Mouse (Mus musculus): Measurements from ENCODE around the gene Ppp2r3d. TPM values are rescaled to one million over a fixed set of nuclear protein-coding genes. Genes with fewer than 3 reads are reported as not detected.

Ppp2r3d gene
- total and polyA plus RNA-seq, 3 experiments, result 17.4 to 78.1 TPM; not detected in 1

GRCm38 (mm10) chr9:124441681-124442532, 34.8 kb downstream of the Ppp2r3d start:
- H3K4me1 ChIP-seq (ENCODE audit: control insufficient read depth in 1 of 2, insufficient read depth in 2 of 2, low read length in 2 of 2), result no peaks in the 10 kb centered on the region
- no peaks in the 10 kb centered on the region for H3K36me3 ChIP-seq (ENCODE audit: control insufficient read depth in 1 of 2, insufficient read depth in 2 of 2, low read length in 2 of 2)
- no peak overlapping the region for H3K4me3 ChIP-seq (ENCODE audit: control insufficient read depth in 1 of 2, insufficient read depth in 1 of 2, low read depth in 2 of 2, low read length in 2 of 2)
- no peak for TF ChIP-seq GATA1 (IDR thresholded peaks at IDR 0.05; ENCODE audit: low read depth, low read length)
- TF ChIP-seq CHD1 (IDR thresholded peaks at IDR 0.05; ENCODE audit: low read depth, low read length), result no peak
- TF ChIP-seq MYC (IDR thresholded peaks at IDR 0.05; ENCODE audit: low read depth, low read length), result no peak
- no peak for TF ChIP-seq HCFC1 (IDR thresholded peaks at IDR 0.05; ENCODE audit: low read depth, low read length)
- TF ChIP-seq ZNF384 (IDR thresholded peaks at IDR 0.05; ENCODE audit: low read depth, low read length), result no peak
- TF ChIP-seq KAT2A (conservative IDR thresholded peaks at IDR 0.05; ENCODE audit: low read depth, low read length), result no peak
- TF ChIP-seq BHLHE40 (IDR thresholded peaks at IDR 0.05; ENCODE audit: borderline replicate concordance, low read depth, low read length), result no peak
- no peak for TF ChIP-seq USF2 (IDR thresholded peaks at IDR 0.05; ENCODE audit: borderline replicate concordance in 1 of 2, insufficient read depth in 1 of 2, low read depth in 1 of 2, low read length in 2 of 2)
- no peak for TF ChIP-seq TAL1 (IDR thresholded peaks at IDR 0.05; ENCODE audit: low read length)
- TF ChIP-seq MXI1 (IDR thresholded peaks at IDR 0.05; ENCODE audit: low read depth, low read length), result no peak
- peak; percentile 24 for DNase-seq (ENCODE audit: low read depth, low spot score)
- H3K79me2 ChIP-seq (ENCODE audit: control insufficient read depth, insufficient read depth, low read length, poor library complexity), result no peaks in the 10 kb centered on the region
- H3K9me3 ChIP-seq (replicated peaks; ENCODE audit: insufficient read depth, low read length), result no peaks in the 10 kb centered on the region
- no peaks in the 10 kb centered on the region for H3K27me3 ChIP-seq (ENCODE audit: control insufficient read depth in 1 of 2, insufficient read depth in 2 of 2, low read length in 2 of 2)
- H3K9ac ChIP-seq (ENCODE audit: control insufficient read depth, low read depth, low read length, poor library complexity, severe bottlenecking), result no peak overlapping the region
- H3K27ac ChIP-seq (ENCODE audit: control insufficient read depth, low read depth, low read length), result no peak overlapping the region

- Histone ChIP-seq H3K4me1 (ENCODE audit: control insufficient read depth in 1 of 2, insufficient read depth in 2 of 2, low read length in 2 of 2) (no peaks in the 10 kb centered on the region), H3K9me3 (replicated peaks; ENCODE audit: insufficient read depth, low read length) (no peaks in the 10 kb centered on the region), H3K36me3 (ENCODE audit: control insufficient read depth in 1 of 2, insufficient read depth in 2 of 2, low read length in 2 of 2) (no peaks in the 10 kb centered on the region), H3K4me3 (ENCODE audit: control insufficient read depth in 1 of 2, insufficient read depth in 1 of 2, low read depth in 2 of 2, low read length in 2 of 2) (no peak overlapping the region; a peak in 1 of 4 replicates), H3K27ac (ENCODE audit: control insufficient read depth, low read depth, low read length) (no peak overlapping the region), H3K79me2 (ENCODE audit: control insufficient read depth, insufficient read depth, low read length, poor library complexity) (no peaks in the 10 kb centered on the region), H3K27me3 (ENCODE audit: control insufficient read depth in 1 of 2, insufficient read depth in 2 of 2, low read length in 2 of 2) (peaks cover 0 to 1% of the 10 kb centered on the region in 2 experiments; a peak in 1 of 4 replicates), H3K9ac (ENCODE audit: control insufficient read depth, low read depth, low read length, poor library complexity, severe bottlenecking) (no peak overlapping the region)
- DNase-seq (ENCODE audit: low read depth, low spot score), result peak; percentile 29
- TF ChIP-seq TAL1 (IDR thresholded peaks at IDR 0.05; ENCODE audit: low read length) (no peak), RCOR1 (IDR thresholded peaks at IDR 0.05; ENCODE audit: low read depth, low read length) (no peak), CHD1 (IDR thresholded peaks at IDR 0.05; ENCODE audit: low read depth, low read length) (no peak), JUND (IDR thresholded peaks at IDR 0.05; ENCODE audit: low read depth, low read length) (no peak), GATA1 (IDR thresholded peaks at IDR 0.05; ENCODE audit: low read depth, low read length) (no peak), BHLHE40 (IDR thresholded peaks at IDR 0.05; ENCODE audit: borderline replicate concordance, low read depth, low read length) (no peak), ZC3H11A (IDR thresholded peaks at IDR 0.05; ENCODE audit: low read depth, low read length) (no peak), CHD2 (IDR thresholded peaks at IDR 0.05; ENCODE audit: low read length) (no peak), EP300 (IDR thresholded peaks at IDR 0.05; ENCODE audit: low read depth in 1 of 2, low read length in 2 of 2) (no peak)
Observed at GRCm38 (mm10) chr9:124440724-124441045, 36.0 kb downstream of the Ppp2r3d start.

Data from MEL (cell line).